Comparison of ENCODE assay signal across 13 mouse cellular contexts in the genomic region with DNA sequence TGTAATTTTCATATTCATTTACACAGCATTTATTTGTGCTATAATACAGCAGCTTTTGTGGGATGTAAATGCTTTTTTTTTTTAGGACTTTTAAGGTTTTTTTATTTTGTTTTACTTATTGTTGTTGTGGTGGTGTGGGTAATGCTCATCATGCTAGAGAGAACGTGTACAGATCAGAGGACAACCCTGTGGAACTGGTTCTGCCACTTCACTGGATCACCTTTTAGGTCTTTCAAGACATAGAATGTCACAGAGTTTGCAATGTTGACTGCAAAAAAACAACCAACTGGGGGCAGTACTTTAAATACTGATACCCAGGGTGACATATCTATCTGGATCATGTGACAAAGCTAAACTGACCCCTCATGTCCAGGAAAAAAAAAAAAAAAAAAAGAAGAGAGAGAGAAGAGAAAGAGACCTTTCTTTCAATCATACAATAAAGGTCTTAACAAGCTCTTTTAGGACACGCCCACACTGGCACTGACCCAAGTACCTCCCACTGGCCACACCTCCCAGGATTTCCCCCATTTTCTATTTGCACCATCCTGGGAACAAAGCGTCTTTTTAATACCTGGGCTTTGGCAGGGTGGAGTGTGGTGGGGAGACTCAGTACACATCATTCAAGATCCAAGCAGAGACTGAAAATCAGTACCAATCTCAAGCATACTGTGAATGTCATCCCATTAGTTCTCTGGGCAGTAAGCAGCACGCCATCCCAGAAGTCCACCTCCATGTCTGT. TPM values are rescaled to one million over a fixed set of nuclear protein-coding genes. Genes with fewer than 3 reads are reported as not detected.
DNase-seq lines count a peak whose midpoint lies in the region; ATAC-seq lines count a peak whose summit lies in the region.
"Had no signal": no experiment of that assay in that cellular context is flagged by ENCODE, and none has a peak within 500 bp of the region (broad histone marks: within the 10 kb centered on the region; RNA-seq: fewer than 3 reads in every experiment).

No protein-coding gene starts in this region.

- no peak overlapping the region for H3K4me2 ChIP-seq in intestine, embryonic 16.5 days (ENCODE audit: low read depth, low read length)
- no peak overlapping the region for H3K4me2 ChIP-seq in midbrain, embryonic 11.5 days
- H3K4me2 ChIP-seq: hindbrain, embryonic 14.5 days; neural tube, embryonic 15.5 days had no signal

- H3K4me1 ChIP-seq in intestine, embryonic 16.5 days (ENCODE audit: control insufficient read depth, insufficient read depth, low read length): no peaks in the 10 kb centered on the region
- H3K4me1 ChIP-seq in midbrain, embryonic 11.5 days (ENCODE audit: control insufficient read depth, insufficient read depth, low read length): no peaks in the 10 kb centered on the region
- H3K4me1 ChIP-seq: neural tube, embryonic 15.5 days had no signal

- H3K27ac ChIP-seq in intestine, embryonic 16.5 days (ENCODE audit: low read length): no peak overlapping the region
- no peak overlapping the region for H3K27ac ChIP-seq in midbrain, embryonic 11.5 days (ENCODE audit: low read depth, low read length)
- H3K27ac ChIP-seq: hindbrain, embryonic 14.5 days; neural tube, embryonic 15.5 days had no signal

- H3K36me3 ChIP-seq in intestine, embryonic 16.5 days (ENCODE audit: control insufficient read depth, insufficient read depth, low read length): no peaks in the 10 kb centered on the region
- no peaks in the 10 kb centered on the region for H3K36me3 ChIP-seq in midbrain, embryonic 11.5 days (ENCODE audit: control insufficient read depth, insufficient read depth, low read length)
- H3K36me3 ChIP-seq: G1E; neural tube, embryonic 15.5 days had no signal

- no peaks in the 10 kb centered on the region for H3K27me3 ChIP-seq in intestine, embryonic 16.5 days (replicated peaks; ENCODE audit: control insufficient read depth, insufficient read depth, low read length)
- H3K27me3 ChIP-seq in midbrain, embryonic 11.5 days (ENCODE audit: control insufficient read depth, insufficient read depth, low read length): no peaks in the 10 kb centered on the region
- H3K27me3 ChIP-seq: megakaryocyte, embryonic 14.5 days; neural tube, embryonic 15.5 days had no signal

- DNase-seq in gastrocnemius, postnatal 10 days: peak; percentile 28
- DNase-seq in gastrocnemius, postnatal 36 days: no peak
- peak; percentile 51 for DNase-seq in urinary bladder, postnatal 14 days (ENCODE audit: low spot score)
- no peak for DNase-seq in urinary bladder, postnatal 36 days (ENCODE audit: low spot score in 2 of 2)
- no peak for DNase-seq in midbrain, embryonic 11.5 days (ENCODE audit: low spot score, missing footprints)
- no peak for DNase-seq in MN1 (ENCODE audit: low spot score)
- no peak for DNase-seq in gastrocnemius, adult 8-10 months (ENCODE audit: low spot score in 2 of 2)
- DNase-seq: gastrocnemius, postnatal 14 days had no signal

- H3K9ac ChIP-seq in intestine, embryonic 16.5 days (ENCODE audit: low read depth, low read length): no peak overlapping the region
- H3K9ac ChIP-seq in midbrain, embryonic 11.5 days (ENCODE audit: low read length): no peak overlapping the region
- H3K9ac ChIP-seq: hindbrain, embryonic 14.5 days; neural tube, embryonic 15.5 days had no signal

- no peak overlapping the region for H3K4me3 ChIP-seq in intestine, embryonic 16.5 days (ENCODE audit: low read length)
- no peak overlapping the region for H3K4me3 ChIP-seq in midbrain, embryonic 11.5 days (ENCODE audit: low read depth, low read length)
- H3K4me3 ChIP-seq: megakaryocyte, embryonic 14.5 days; neural tube, embryonic 15.5 days had no signal

- intact Hi-C loops in gastrocnemius, postnatal 36 days (cut with DNase I): no loop called here

- H3K9me3 ChIP-seq in intestine, embryonic 16.5 days (ENCODE audit: control insufficient read depth, low read length): no peaks in the 10 kb centered on the region
- H3K9me3 ChIP-seq in midbrain, embryonic 11.5 days (ENCODE audit: control insufficient read depth, low read length): no peaks in the 10 kb centered on the region
- H3K9me3 ChIP-seq: G1E; neural tube, embryonic 15.5 days had no signal

- WGBS in intestine, embryonic 16.5 days: 56% methylated on average over 4 of the region's 4 CpGs
- 73% methylated on average over 4 of the region's 4 CpGs for WGBS in midbrain, embryonic 11.5 days

- ATAC-seq in intestine, embryonic 16.5 days: peak; percentile 78
- ATAC-seq in midbrain, embryonic 11.5 days (ENCODE audit: low FRiP score): no peak

RNA-seq across cellular contexts. Expression of gene Tank, which starts 11.2 kb away (rescaled TPM):
- total RNA-seq in gastrocnemius, postnatal 10 days (2021): 10 to 100 TPM; 14.3 to 18.3 TPM
- 10 to 100 TPM; 12.8 to 19.3 TPM for total RNA-seq in gastrocnemius, postnatal 36 days (2021)
- polyA plus RNA-seq in intestine, embryonic 16.5 days (2015; fragmentation: Nextera tagmentation; extraction: Ambion mirVana): 23.9 and 24.5 TPM in 2 replicates
- polyA plus RNA-seq in midbrain, embryonic 11.5 days (2014; fragmentation: Nextera tagmentation; extraction: Ambion mirVana): 38.1 and 39.4 TPM in 2 replicates
- 10 to 100 TPM; 14.3 to 20.7 (median 17.4) TPM for total RNA-seq in gastrocnemius, adult 8-10 months (2022)

Comparison
In these comparisons a context has a peak if more than half of its experiments do, and no peak if none do; other contexts are left out.
1. DNase-seq: peak in gastrocnemius, postnatal 10 days (single experiment) and urinary bladder, postnatal 14 days (single experiment); none in gastrocnemius, postnatal 36 days (0 of 2), urinary bladder, postnatal 36 days (0 of 2), midbrain, embryonic 11.5 days (single experiment), MN1 (single experiment) and gastrocnemius, adult 8-10 months (0 of 2).